Mouse (Mus musculus): ENCODE data around the gene BC024978. TPM values are rescaled to one million over a fixed set of nuclear protein-coding genes. Genes with fewer than 3 reads are reported as not detected.

BC024978 gene
- polyA plus RNA-seq, 1 experiment from 2014 or later: 0.79 TPM

GRCm38 (mm10) chr7:27224877-27225575 lies 29.4 kb downstream of the BC024978 start:
- no peak overlapping the region for H3K4me3 ChIP-seq (replicated peaks)
- H3K9me3 ChIP-seq (replicated peaks): no peaks in the 10 kb centered on the region
- no peak overlapping the region for H3K27ac ChIP-seq (replicated peaks)
- ATAC-seq (ENCODE audit: insufficient read depth): no peak
- peaks cover 83% of the 10 kb centered on the region for H3K4me1 ChIP-seq (replicated peaks)
- no peaks in the 10 kb centered on the region for H3K36me3 ChIP-seq (replicated peaks)
- peak overlapping the region; percentile 93; the same call in 1 of the 2 replicates for H3K4me2 ChIP-seq
- H3K9ac ChIP-seq: no peak overlapping the region
- H3K27me3 ChIP-seq: no peaks in the 10 kb centered on the region
- WGBS (ENCODE audit: insufficient replicate concordance): 80% methylated on average over 11 of the region's 11 CpGs

DNA sequence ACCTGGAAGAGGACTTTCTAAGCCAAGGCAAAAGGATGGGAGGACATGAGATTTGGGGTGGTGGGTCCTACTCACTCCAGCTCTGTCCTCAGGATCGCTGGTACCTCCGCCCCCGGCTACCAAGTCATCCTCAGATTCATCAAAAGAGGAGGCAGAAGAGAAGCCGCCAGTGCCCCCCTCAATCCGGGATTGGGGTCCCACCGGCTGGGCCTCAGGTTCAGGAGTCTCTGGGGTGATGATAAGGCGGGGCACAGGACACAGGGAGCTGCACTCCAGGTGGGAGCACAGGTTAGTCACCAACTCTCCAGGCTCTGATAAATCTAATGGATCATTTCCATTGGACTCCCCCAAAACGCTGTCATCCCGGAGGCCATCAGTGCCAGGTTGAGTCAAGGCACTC lies 31.7 kb downstream of the BC024978 start:
- peaks cover 76% of the 10 kb centered on the region for H3K4me1 ChIP-seq (replicated peaks)
- peak overlapping the region; percentile 81 for H3K9ac ChIP-seq
- peak overlapping the region; percentile 85 for H3K4me3 ChIP-seq (replicated peaks)
- ATAC-seq (ENCODE audit: insufficient read depth): no peak
- no peaks in the 10 kb centered on the region for H3K27me3 ChIP-seq
- peak overlapping the region; percentile 84 for H3K27ac ChIP-seq (replicated peaks)
- H3K4me2 ChIP-seq: peak overlapping the region; percentile 93
- no peaks in the 10 kb centered on the region for H3K36me3 ChIP-seq (replicated peaks)
- H3K9me3 ChIP-seq (replicated peaks): no peaks in the 10 kb centered on the region
- 44% methylated on average over 9 of the region's 9 CpGs for WGBS (ENCODE audit: insufficient replicate concordance)

DNA sequence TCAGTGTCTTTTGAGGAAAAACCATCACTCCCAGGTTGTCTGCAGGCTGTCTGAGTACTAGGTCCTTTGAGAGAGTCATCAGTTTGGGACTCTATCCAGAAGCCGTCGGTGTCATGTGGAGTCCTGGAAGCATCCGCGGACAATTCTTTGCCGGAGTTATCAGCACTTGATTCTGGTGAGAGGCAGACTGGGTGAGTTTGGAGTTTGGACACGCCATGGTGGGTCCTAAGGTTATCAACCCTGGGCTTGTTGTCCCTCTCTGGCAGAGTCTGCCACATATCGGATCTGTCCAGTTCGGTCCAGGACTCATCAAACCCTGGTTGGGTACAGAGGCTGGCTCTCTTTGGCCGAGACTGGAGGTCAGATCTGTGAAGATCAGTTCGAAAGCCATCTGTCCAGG lies 32.1 kb downstream of the BC024978 start:
- 6% methylated on average over 10 of the region's 10 CpGs for WGBS (ENCODE audit: insufficient replicate concordance)
- Histone ChIP-seq H3K4me3 (replicated peaks) (peak overlapping the region; percentile 85), H3K27me3 (no peaks in the 10 kb centered on the region), H3K4me1 (replicated peaks) (peaks cover 76% of the 10 kb centered on the region), H3K9ac (peak overlapping the region; percentile 81), H3K4me2 (peak overlapping the region; percentile 93), H3K36me3 (replicated peaks) (no peaks in the 10 kb centered on the region), H3K9me3 (replicated peaks) (no peaks in the 10 kb centered on the region), H3K27ac (replicated peaks) (peak overlapping the region; percentile 84)
- ATAC-seq (ENCODE audit: insufficient read depth): no peak

DNA sequence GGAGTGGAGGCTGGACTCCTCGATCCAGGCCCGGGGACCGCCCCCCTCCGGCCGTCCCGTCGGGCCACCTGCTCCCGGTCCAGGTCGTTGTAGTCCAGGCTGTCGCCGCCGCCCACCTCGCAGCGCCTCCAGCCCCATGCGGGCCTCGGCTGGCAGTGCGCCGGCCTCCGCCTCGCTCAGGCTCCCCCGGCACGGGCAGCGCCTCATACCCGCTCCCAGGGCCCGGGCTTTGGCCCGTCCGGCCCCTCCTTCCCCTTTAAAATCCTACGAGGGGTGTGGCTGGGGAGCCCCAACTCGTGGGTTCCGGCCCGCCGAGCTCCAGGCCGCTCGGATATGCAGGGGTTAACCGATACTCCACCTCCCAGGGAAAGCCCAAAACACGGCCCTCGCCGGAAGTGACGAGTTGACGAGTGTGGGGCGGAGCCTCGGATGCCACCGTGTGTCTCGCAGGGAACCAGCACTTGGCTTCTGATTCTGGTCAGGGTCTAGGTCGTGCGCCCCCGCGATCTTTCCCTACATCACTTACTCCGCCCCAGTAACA lies 32.8 kb downstream of the BC024978 start, which contains the start of gene Itpkc:
Gene Itpkc, minus strand, starts transcription at position 381 of the 541 bp plus-strand sequence.
- no peaks in the 10 kb centered on the region for H3K27me3 ChIP-seq
- WGBS (ENCODE audit: insufficient replicate concordance): under 1% methylated on average over 49 of the region's 49 CpGs
- H3K4me2 ChIP-seq: peak within 1 kb of the TSS; percentile 93

DNA sequence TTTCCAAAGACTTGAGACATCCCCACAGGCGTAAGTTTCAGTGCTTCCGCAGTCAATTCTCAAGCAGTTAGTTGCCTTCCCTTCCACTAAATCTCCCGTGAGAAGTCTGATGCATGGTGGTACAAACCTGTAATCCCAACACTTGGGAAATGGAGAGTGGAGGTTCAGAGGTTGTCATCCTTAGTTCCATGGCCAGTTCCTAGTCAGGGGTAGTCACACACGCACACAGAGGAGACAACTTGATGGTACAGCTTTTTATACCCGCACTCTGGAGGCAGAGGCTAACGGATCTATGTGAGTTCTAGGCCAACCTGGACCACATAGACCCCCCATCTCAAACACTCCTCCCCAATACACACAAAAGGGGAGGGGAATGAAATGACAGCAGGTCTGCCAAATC lies 33.3 kb downstream of the BC024978 start:
- Histone ChIP-seq H3K27ac (replicated peaks) (peak overlapping the region; percentile 84), H3K9me3 (replicated peaks) (no peaks in the 10 kb centered on the region), H3K9ac (peak overlapping the region; percentile 81), H3K4me1 (replicated peaks) (peaks cover 74% of the 10 kb centered on the region), H3K36me3 (replicated peaks) (no peaks in the 10 kb centered on the region), H3K27me3 (no peaks in the 10 kb centered on the region), H3K4me2 (peak overlapping the region; percentile 93), H3K4me3 (replicated peaks) (peak overlapping the region; percentile 85)
- ATAC-seq (ENCODE audit: insufficient read depth): no peak
- 14% methylated on average over 6 of the region's 6 CpGs for WGBS (ENCODE audit: insufficient replicate concordance)

More for the DNA sequence above, 32.8 kb downstream of the BC024978 start, which contains the start of gene Itpkc:
- Histone ChIP-seq H3K9me3 (replicated peaks) (no peaks in the 10 kb centered on the region), H3K27ac (replicated peaks) (peak within 1 kb of the TSS; percentile 84), H3K4me3 (replicated peaks) (peak within 1 kb of the TSS; percentile 85), H3K36me3 (replicated peaks) (no peaks in the 10 kb centered on the region), H3K4me1 (replicated peaks) (peaks cover 74% of the 10 kb centered on the region), H3K9ac (peak within 1 kb of the TSS; percentile 81)
- ATAC-seq (ENCODE audit: insufficient read depth): peak; percentile 81

DNA sequence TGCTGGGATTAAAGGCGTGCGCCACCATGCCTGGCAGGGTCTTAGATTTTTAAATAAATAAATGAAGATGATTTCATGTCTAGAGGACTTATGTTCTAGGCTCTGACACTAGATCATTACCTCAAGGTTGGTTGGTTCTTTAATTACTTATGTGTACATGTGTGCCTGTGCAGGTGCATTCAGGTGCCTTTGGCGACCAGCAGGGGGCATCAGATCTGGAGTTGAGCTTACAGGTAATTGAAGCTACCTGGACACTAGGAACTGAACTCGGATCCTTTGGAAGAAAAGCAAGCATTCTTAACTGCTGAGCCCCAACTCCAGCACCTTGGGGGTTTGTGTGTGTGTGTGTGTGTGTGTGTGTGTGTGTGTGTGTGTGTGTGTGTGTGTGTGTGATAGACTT lies 35.2 kb downstream of the BC024978 start:
- no peak overlapping the region for H3K4me3 ChIP-seq (replicated peaks)
- no peak overlapping the region for H3K27ac ChIP-seq (replicated peaks)
- no peaks in the 10 kb centered on the region for H3K36me3 ChIP-seq (replicated peaks)
- peaks cover 61% of the 10 kb centered on the region for H3K4me1 ChIP-seq (replicated peaks)
- H3K4me2 ChIP-seq: no peak overlapping the region
- no peaks in the 10 kb centered on the region for H3K9me3 ChIP-seq (replicated peaks)
- no peaks in the 10 kb centered on the region for H3K27me3 ChIP-seq
- ATAC-seq (ENCODE audit: insufficient read depth): no peak
- no peak overlapping the region for H3K9ac ChIP-seq
- WGBS (ENCODE audit: insufficient replicate concordance): 70% methylated on average over 4 of the region's 4 CpGs

DNA sequence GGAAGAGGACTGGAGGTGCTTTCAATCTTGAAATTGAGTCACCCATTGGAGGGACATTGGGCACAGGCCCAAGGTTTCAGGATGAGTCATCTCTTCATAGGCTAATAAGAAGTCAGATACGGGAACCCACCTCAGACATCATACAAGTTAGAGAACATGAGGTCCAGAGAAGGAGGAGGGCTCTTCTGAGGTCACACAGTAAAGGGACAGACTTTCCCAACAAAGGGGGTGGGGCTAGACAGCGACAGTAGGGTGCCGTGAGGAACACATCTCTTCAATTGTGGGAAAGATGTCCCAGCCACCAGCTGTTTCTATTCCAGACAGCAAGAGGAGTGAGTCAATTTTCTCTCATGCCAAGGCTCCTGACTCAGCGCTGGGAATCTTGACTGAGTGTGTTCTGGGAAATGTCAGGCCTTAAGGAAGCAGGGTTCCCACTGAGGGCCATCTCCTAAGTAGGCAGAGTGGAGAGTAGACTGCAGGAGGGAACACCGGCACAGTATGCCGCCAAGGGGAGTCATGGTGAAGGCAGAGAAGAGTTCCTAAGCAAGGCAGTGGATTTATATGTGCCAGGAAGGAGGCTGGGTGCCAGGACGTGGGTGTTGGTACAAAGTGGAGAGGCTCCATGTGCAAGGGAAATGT lies 36.2 kb downstream of the BC024978 start:
- Histone ChIP-seq H3K4me2 (no peak overlapping the region; the same call in 1 of the 2 replicates), H3K9ac (no peak overlapping the region), H3K4me3 (replicated peaks) (no peak overlapping the region), H3K27me3 (no peaks in the 10 kb centered on the region), H3K27ac (replicated peaks) (no peak overlapping the region; the same call in 1 of the 2 replicates), H3K4me1 (replicated peaks) (peaks cover 50% of the 10 kb centered on the region), H3K9me3 (replicated peaks) (no peaks in the 10 kb centered on the region), H3K36me3 (replicated peaks) (no peaks in the 10 kb centered on the region)
- ATAC-seq (ENCODE audit: insufficient read depth): no peak
- WGBS (ENCODE audit: insufficient replicate concordance): 71% methylated on average over 7 of the region's 7 CpGs

DNA sequence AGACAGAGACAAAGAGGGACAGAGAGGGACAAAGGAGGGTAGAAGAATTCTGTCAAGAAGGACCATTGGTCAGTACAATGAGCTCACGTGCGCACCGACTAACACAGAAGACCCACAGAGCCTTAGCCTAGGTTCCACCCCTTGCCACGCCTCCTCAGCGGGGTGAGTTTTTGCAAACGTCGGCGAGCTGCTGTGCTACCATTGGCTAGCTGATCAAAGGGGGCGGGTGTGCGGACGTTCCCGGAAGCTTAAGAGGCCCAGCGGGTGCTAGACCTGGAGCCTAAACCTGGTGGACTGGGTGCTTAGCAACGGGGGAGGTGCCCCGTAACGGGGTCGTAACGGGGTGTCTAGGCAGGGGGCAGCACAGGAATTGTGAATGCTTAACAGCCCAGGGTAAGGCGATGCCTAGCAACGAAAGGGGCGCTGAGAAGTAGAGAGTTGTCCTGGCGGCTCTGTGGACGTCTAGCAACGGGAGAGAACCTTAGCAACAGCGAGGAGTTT lies 37.2 kb downstream of the BC024978 start, which contains the start of gene Coq8b:
Gene Coq8b, plus strand, starts transcription at position 243 of the 501 bp plus-strand sequence.
- H3K4me2 ChIP-seq: peak within 1 kb of the TSS; percentile 79
- under 1% methylated on average over 25 of the region's 25 CpGs for WGBS (ENCODE audit: insufficient replicate concordance)
- H3K36me3 ChIP-seq (replicated peaks): no peaks in the 10 kb centered on the region
- peak; percentile 82 for ATAC-seq (ENCODE audit: insufficient read depth)
- H3K9ac ChIP-seq: peak within 1 kb of the TSS; percentile 67
- H3K4me3 ChIP-seq (replicated peaks): peak within 1 kb of the TSS; percentile 77
- no peaks in the 10 kb centered on the region for H3K9me3 ChIP-seq (replicated peaks)
- no peaks in the 10 kb centered on the region for H3K27me3 ChIP-seq
- H3K4me1 ChIP-seq (replicated peaks): peaks cover 40% of the 10 kb centered on the region
- H3K27ac ChIP-seq (replicated peaks): peak within 1 kb of the TSS; percentile 64

DNA sequence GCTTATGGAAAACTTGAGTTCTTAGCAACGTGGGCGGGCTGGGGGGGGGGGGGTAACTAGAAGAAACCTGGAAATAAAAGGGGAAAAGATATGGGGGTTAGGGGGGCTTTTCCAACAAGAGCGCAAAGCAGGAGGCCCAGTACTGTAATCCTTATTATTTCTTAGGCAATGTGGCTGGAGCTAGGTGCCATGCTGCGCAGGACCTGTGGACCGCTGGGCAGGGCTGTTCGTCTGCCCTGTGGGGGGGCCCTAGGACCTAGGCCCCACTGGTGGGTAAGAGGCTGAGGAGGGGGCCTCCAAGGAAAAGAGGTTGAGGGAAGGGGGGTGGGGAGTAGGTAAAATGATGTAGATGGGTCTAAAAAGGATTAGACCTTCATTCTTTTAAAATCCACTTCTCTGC lies 37.7 kb downstream of the BC024978 start:
- Histone ChIP-seq H3K27me3 (no peaks in the 10 kb centered on the region), H3K4me2 (peak overlapping the region; percentile 79), H3K9me3 (replicated peaks) (no peaks in the 10 kb centered on the region), H3K27ac (replicated peaks) (peak overlapping the region; percentile 64), H3K36me3 (replicated peaks) (no peaks in the 10 kb centered on the region), H3K4me3 (replicated peaks) (peak overlapping the region; percentile 77), H3K4me1 (replicated peaks) (peaks cover 37% of the 10 kb centered on the region), H3K9ac (peak overlapping the region; percentile 67)
- ATAC-seq (ENCODE audit: insufficient read depth): no peak
- WGBS (ENCODE audit: insufficient replicate concordance): 3% methylated on average over 6 of the region's 6 CpGs

GRCm38 (mm10) chr7:27235726-27236125 lies 40.1 kb downstream of the BC024978 start:
- H3K4me2 ChIP-seq: no peak overlapping the region
- 73% methylated on average over 2 of the region's 2 CpGs for WGBS (ENCODE audit: insufficient replicate concordance)
- H3K36me3 ChIP-seq (replicated peaks): peaks cover 4% of the 10 kb centered on the region; the same call in 1 of the 2 replicates
- H3K4me1 ChIP-seq (replicated peaks): peaks cover 24% of the 10 kb centered on the region
- H3K4me3 ChIP-seq (replicated peaks): no peak overlapping the region
- no peaks in the 10 kb centered on the region for H3K9me3 ChIP-seq (replicated peaks)
- no peaks in the 10 kb centered on the region for H3K27me3 ChIP-seq
- ATAC-seq (ENCODE audit: insufficient read depth): no peak
- no peak overlapping the region for H3K27ac ChIP-seq (replicated peaks)
- no peak overlapping the region for H3K9ac ChIP-seq

- H3K27ac ChIP-seq (replicated peaks): no peak overlapping the region
- 79% methylated on average over 2 of the region's 2 CpGs for WGBS (ENCODE audit: insufficient replicate concordance)
- ATAC-seq (ENCODE audit: insufficient read depth): no peak
- no peaks in the 10 kb centered on the region for H3K27me3 ChIP-seq
- H3K36me3 ChIP-seq (replicated peaks): peaks cover 4% of the 10 kb centered on the region; the same call in 1 of the 2 replicates
- no peak overlapping the region for H3K4me2 ChIP-seq
- no peak overlapping the region for H3K4me3 ChIP-seq (replicated peaks)
- no peaks in the 10 kb centered on the region for H3K9me3 ChIP-seq (replicated peaks)
- H3K4me1 ChIP-seq (replicated peaks): peaks cover 17% of the 10 kb centered on the region
- H3K9ac ChIP-seq: no peak overlapping the region
Measured at GRCm38 (mm10) chr7:27237527-27237926, 41.9 kb downstream of the BC024978 start.
